Mouse (Mus musculus): ENCODE measurements around the gene Inhbe. TPM values are rescaled to one million over a fixed set of nuclear protein-coding genes. Genes with fewer than 3 reads are reported as not detected.

Gene Inhbe
- polyA plus RNA-seq (2015; fragmentation: Illumina TruSeq; extraction: RNeasy Lipid Tissue Mini Kit (QIAGEN cat#74804); ENCODE audit: insufficient read depth, low read depth, low replicate concordance) = not detected

GRCm38 (mm10) chr10:127353909-127354895, at the start of gene Inhbe:
Inhbe (minus strand) TSS chr10:127354411.

GRCm38 (mm10) chr10:127380251-127380691, 26.1 kb upstream of the Inhbe start, which contains the start of gene R3hdm2:
R3hdm2 (plus strand) TSS chr10:127380327.

GRCm38 (mm10) chr10:127369834-127370820, 15.9 kb upstream of the Inhbe start, which contains the start of gene Inhbc:
Inhbc (minus strand) TSS chr10:127370431.

GRCm38 (mm10) chr10:127341891-127342639, 12.1 kb downstream of the Inhbe start, which contains the start of gene Gli1:
Gli1 (minus strand) TSS chr10:127341974.

GRCm38 (mm10) chr10:127321621-127322020, 32.6 kb downstream of the Inhbe start, which contains the start of gene Arhgap9:
Arhgap9 (plus strand) TSS chr10:127321964.

GRCm38 (mm10) chr10:127311476-127312355, 42.5 kb downstream of the Inhbe start, which contains the start of gene Mars:
Mars (minus strand) TSS chr10:127311786.

Other genes starting within 250 kb of the Inhbe start
- gene Os9, start 233.3 kb downstream of the Inhbe start, polyA plus RNA-seq (2015; fragmentation: Illumina TruSeq; extraction: RNeasy Lipid Tissue Mini Kit (QIAGEN cat#74804); ENCODE audit: insufficient read depth, low read depth, low replicate concordance) = 60.9 TPM
- gene B4galnt1, start 189.2 kb downstream of the Inhbe start, polyA plus RNA-seq (2015; fragmentation: Illumina TruSeq; extraction: RNeasy Lipid Tissue Mini Kit (QIAGEN cat#74804); ENCODE audit: insufficient read depth, low read depth, low replicate concordance) = 30.8 TPM
- gene Slc26a10, start 173.8 kb downstream of the Inhbe start, polyA plus RNA-seq (2015; fragmentation: Illumina TruSeq; extraction: RNeasy Lipid Tissue Mini Kit (QIAGEN cat#74804); ENCODE audit: insufficient read depth, low read depth, low replicate concordance) = 3.4 TPM
- 10.8 TPM for gene Arhgef25, start 164.3 kb downstream of the Inhbe start, polyA plus RNA-seq (2015; fragmentation: Illumina TruSeq; extraction: RNeasy Lipid Tissue Mini Kit (QIAGEN cat#74804); ENCODE audit: insufficient read depth, low read depth, low replicate concordance)
- 29.3 TPM for gene Dtx3, start 158.7 kb downstream of the Inhbe start, polyA plus RNA-seq (2015; fragmentation: Illumina TruSeq; extraction: RNeasy Lipid Tissue Mini Kit (QIAGEN cat#74804); ENCODE audit: insufficient read depth, low read depth, low replicate concordance)
- gene Pip4k2c, start 142.8 kb downstream of the Inhbe start, polyA plus RNA-seq (2015; fragmentation: Illumina TruSeq; extraction: RNeasy Lipid Tissue Mini Kit (QIAGEN cat#74804); ENCODE audit: insufficient read depth, low read depth, low replicate concordance) = 8.2 TPM
- gene Kif5a, start 91.1 kb downstream of the Inhbe start, polyA plus RNA-seq (2015; fragmentation: Illumina TruSeq; extraction: RNeasy Lipid Tissue Mini Kit (QIAGEN cat#74804); ENCODE audit: insufficient read depth, low read depth, low replicate concordance) = 1.00 TPM
- 36.2 TPM for gene Dctn2, start 88.0 kb downstream of the Inhbe start, polyA plus RNA-seq (2015; fragmentation: Illumina TruSeq; extraction: RNeasy Lipid Tissue Mini Kit (QIAGEN cat#74804); ENCODE audit: insufficient read depth, low read depth, low replicate concordance)
- 27.9 TPM for gene Mbd6, start 65.4 kb downstream of the Inhbe start, polyA plus RNA-seq (2015; fragmentation: Illumina TruSeq; extraction: RNeasy Lipid Tissue Mini Kit (QIAGEN cat#74804); ENCODE audit: insufficient read depth, low read depth, low replicate concordance)
- gene Mars, start 42.6 kb downstream of the Inhbe start, polyA plus RNA-seq (2015; fragmentation: Illumina TruSeq; extraction: RNeasy Lipid Tissue Mini Kit (QIAGEN cat#74804); ENCODE audit: insufficient read depth, low read depth, low replicate concordance) = 53.0 TPM
- 3.8 TPM for gene Arhgap9, start 32.4 kb downstream of the Inhbe start, polyA plus RNA-seq (2015; fragmentation: Illumina TruSeq; extraction: RNeasy Lipid Tissue Mini Kit (QIAGEN cat#74804); ENCODE audit: insufficient read depth, low read depth, low replicate concordance)
- gene Gli1, start 12.4 kb downstream of the Inhbe start, polyA plus RNA-seq (2015; fragmentation: Illumina TruSeq; extraction: RNeasy Lipid Tissue Mini Kit (QIAGEN cat#74804); ENCODE audit: insufficient read depth, low read depth, low replicate concordance) = 2.5 TPM
- gene Inhbc, start 16.0 kb upstream of the Inhbe start, polyA plus RNA-seq (2015; fragmentation: Illumina TruSeq; extraction: RNeasy Lipid Tissue Mini Kit (QIAGEN cat#74804); ENCODE audit: insufficient read depth, low read depth, low replicate concordance) = not detected
- gene R3hdm2, start 25.9 kb upstream of the Inhbe start, polyA plus RNA-seq (2015; fragmentation: Illumina TruSeq; extraction: RNeasy Lipid Tissue Mini Kit (QIAGEN cat#74804); ENCODE audit: insufficient read depth, low read depth, low replicate concordance) = 28.0 TPM
- gene Stac3, start 147.3 kb upstream of the Inhbe start, polyA plus RNA-seq (2015; fragmentation: Illumina TruSeq; extraction: RNeasy Lipid Tissue Mini Kit (QIAGEN cat#74804); ENCODE audit: insufficient read depth, low read depth, low replicate concordance) = 1.1 TPM
- gene Ndufa4l2, start 160.6 kb upstream of the Inhbe start, polyA plus RNA-seq (2015; fragmentation: Illumina TruSeq; extraction: RNeasy Lipid Tissue Mini Kit (QIAGEN cat#74804); ENCODE audit: insufficient read depth, low read depth, low replicate concordance) = 6.8 TPM
- gene Shmt2, start 168.0 kb upstream of the Inhbe start, polyA plus RNA-seq (2015; fragmentation: Illumina TruSeq; extraction: RNeasy Lipid Tissue Mini Kit (QIAGEN cat#74804); ENCODE audit: insufficient read depth, low read depth, low replicate concordance) = 42.1 TPM
- not detected for gene Nxph4, start 180.1 kb upstream of the Inhbe start, polyA plus RNA-seq (2015; fragmentation: Illumina TruSeq; extraction: RNeasy Lipid Tissue Mini Kit (QIAGEN cat#74804); ENCODE audit: insufficient read depth, low read depth, low replicate concordance)

Data from pancreas, adult 10 weeks (tissue).